Mouse (Mus musculus) liver, embryonic 11.5 days (tissue): ENCODE measurements around the gene Smg6. TPM values are rescaled to one million over a fixed set of nuclear protein-coding genes. Genes with fewer than 3 reads are reported as not detected.
A peak's percentile ranks its signal among the peaks of the same experiment; 100 is the strongest.

ENCODE experiments used
- ATAC-seq: fragments of 200-750 bp; cut with Nextera tagmentation; replicated peaks from 2 replicates; pipeline ENCODE4 v1.8.0; 2017; ENCODE audit warnings: moderate number of reproducible peaks, mild to moderate bottlenecking, moderate TSS enrichment, moderate library complexity; ENCODE audit not compliant: low FRiP score
- DNase-seq: peaks from one replicate; pipeline ENCODE4 v3.0.0-alpha.2; 2017; ENCODE audit warnings: low spot score
- H3K27ac ChIP-seq: fragments of 300-500 bp; sonication (generic); 2 replicates; pipeline ENCODE4 v1.5.1; 2014; ENCODE audit warnings: mild to moderate bottlenecking, low read depth, low read length, control low read depth
- H3K27me3 ChIP-seq: fragments of 300-500 bp; sonication (generic); replicated peaks from 2 replicates; pipeline ENCODE4 v1.6.1; 2014; ENCODE audit warnings: low read length, mixed read lengths; ENCODE audit not compliant: control insufficient read depth, insufficient read depth
- H3K36me3 ChIP-seq: fragments of 300-500 bp; sonication (generic); 2 replicates; pipeline ENCODE4 v1.6.1; 2014; ENCODE audit warnings: mild to moderate bottlenecking, low read length, moderate library complexity, mixed read lengths; ENCODE audit not compliant: control insufficient read depth, insufficient read depth
- H3K4me1 ChIP-seq: fragments of 300-500 bp; sonication (generic); replicated peaks from 2 replicates; pipeline ENCODE4 v1.6.1; 2014; ENCODE audit warnings: low read length, mixed read lengths; ENCODE audit not compliant: control insufficient read depth, insufficient read depth
- H3K4me2 ChIP-seq: fragments of 300-500 bp; sonication (generic); 2 replicates; pipeline ENCODE4 v1.6.1; 2014; ENCODE audit warnings: mild to moderate bottlenecking, control low read depth, moderate library complexity
- H3K4me3 ChIP-seq: fragments of 300-500 bp; sonication (generic); 2 replicates; pipeline ENCODE4 v1.5.1; 2014; ENCODE audit warnings: low read depth, low read length, control low read depth
- H3K9ac ChIP-seq: fragments of 300-500 bp; sonication (generic); 2 replicates; pipeline ENCODE4 v1.6.1; 2014; ENCODE audit warnings: low read depth, low read length, control low read depth
- H3K9me3 ChIP-seq: fragments of 300-500 bp; sonication (generic); 2 replicates; pipeline ENCODE4 v1.6.1; 2016; ENCODE audit warnings: low read length, inconsistent platforms, mixed read lengths; ENCODE audit not compliant: control insufficient read depth
- WGBS: fragments of 180-500 bp; shearing (Covaris S2); extraction: QIAGEN DNeasy Blood & Tissue Kit; methylation state at CpG from one replicate; pipeline ENCODE4 v1.1.7; 2014; 5-methylcytosine and 5-hydroxymethylcytosine counted together
- polyA plus RNA-seq: library from polyadenylated mRNA; unstranded; fragments of >200 nt; fragmentation: Nextera tagmentation; extraction: Ambion mirVana; gene quantifications from 2 replicates; pipeline ENCODE4 v1.2.1, GENCODE M21; 2014

Gene Smg6
- polyA plus RNA-seq, 1 experiment from 2014 or later, result 12.4 TPM

GRCm38 (mm10) chr11:75192336-75193214 lies 267.0 kb downstream of the Smg6 start:
- Histone ChIP-seq H3K27me3 (peaks cover 48% of the 10 kb centered on the region), H3K4me3 (peak overlapping the region; percentile 57), H3K36me3 (no peaks in the 10 kb centered on the region), H3K4me2 (peak overlapping the region; percentile 87), H3K27ac (no peak overlapping the region), H3K9me3 (no peaks in the 10 kb centered on the region), H3K4me1 (peaks cover 37% of the 10 kb centered on the region), H3K9ac (no peak overlapping the region)
- ATAC-seq (peak; percentile 37), DNase-seq (peak; percentile 78)
- WGBS, result 24% methylated on average over 13 of the region's 13 CpGs

DNA sequence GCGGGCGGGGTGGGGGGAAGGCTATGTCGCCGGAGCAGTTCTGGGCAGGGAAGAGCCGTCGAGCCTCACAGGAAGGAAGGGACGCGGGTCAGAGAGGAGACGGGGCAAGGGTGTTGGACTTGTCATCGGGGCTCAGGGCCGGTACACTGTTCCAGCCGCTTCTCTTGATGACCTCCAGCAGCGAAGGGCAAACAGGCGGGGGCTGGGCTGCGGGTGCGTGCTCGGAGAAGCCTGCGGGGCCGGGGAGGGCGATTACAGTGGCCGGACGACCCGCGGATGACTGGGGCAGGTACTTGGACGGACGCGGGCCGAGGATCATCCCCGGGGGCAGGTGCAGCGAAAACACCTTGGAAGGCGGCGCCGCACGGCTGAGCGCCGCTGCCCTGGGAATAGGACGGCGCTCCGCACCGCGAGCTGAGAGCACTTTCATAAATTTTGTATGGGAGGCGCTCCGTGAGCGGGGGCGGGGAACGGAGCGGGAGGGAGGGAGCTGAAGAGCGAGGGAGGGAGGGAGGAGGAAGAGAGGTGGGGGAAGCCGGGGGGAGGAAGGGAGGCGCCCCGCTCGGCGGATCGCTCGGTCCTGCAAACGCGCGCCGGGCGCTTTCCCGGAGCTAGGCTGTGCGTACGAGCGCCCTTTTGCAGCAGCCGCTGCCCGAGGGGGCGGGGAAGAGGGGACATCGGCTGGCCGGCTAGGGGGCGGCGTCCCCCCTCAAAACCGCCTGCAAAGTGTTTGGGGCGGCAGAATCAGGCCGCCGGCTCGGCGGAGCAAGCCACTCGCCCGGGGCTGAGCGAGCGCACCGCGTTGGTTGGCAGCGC lies 267.8 kb downstream of the Smg6 start, which contains the start of gene Rtn4rl1:
Rtn4rl1 (plus strand) TSS at position 528 of the 816 bp plus-strand sequence.
- DNase-seq (peak; percentile 60), ATAC-seq (no peak)
- H3K27me3 ChIP-seq, result peaks cover 55% of the 10 kb centered on the region
- H3K9ac ChIP-seq, result peak within 1 kb of the TSS; percentile 40
- peaks cover 37% of the 10 kb centered on the region for H3K4me1 ChIP-seq
- H3K4me3 ChIP-seq, result peak within 1 kb of the TSS; percentile 57
- no peak within 1 kb of the TSS for H3K27ac ChIP-seq
- peak within 1 kb of the TSS; percentile 87 for H3K4me2 ChIP-seq
- no peaks in the 10 kb centered on the region for H3K36me3 ChIP-seq
- WGBS, result 2% methylated on average over 81 of the region's 84 CpGs
- no peaks in the 10 kb centered on the region for H3K9me3 ChIP-seq

GRCm38 (mm10) chr11:75194121-75194849 lies 268.7 kb downstream of the Smg6 start:
- peak overlapping the region; percentile 87 for H3K4me2 ChIP-seq
- H3K36me3 ChIP-seq, result no peaks in the 10 kb centered on the region
- no peak overlapping the region for H3K27ac ChIP-seq
- ATAC-seq (no peak), DNase-seq (peak; percentile 54)
- peaks cover 58% of the 10 kb centered on the region for H3K27me3 ChIP-seq
- peaks cover 32% of the 10 kb centered on the region for H3K4me1 ChIP-seq
- WGBS, result 1% methylated on average over 52 of the region's 52 CpGs
- no peaks in the 10 kb centered on the region for H3K9me3 ChIP-seq
- peak overlapping the region; percentile 57 for H3K4me3 ChIP-seq
- peak overlapping the region; percentile 40 for H3K9ac ChIP-seq

DNA sequence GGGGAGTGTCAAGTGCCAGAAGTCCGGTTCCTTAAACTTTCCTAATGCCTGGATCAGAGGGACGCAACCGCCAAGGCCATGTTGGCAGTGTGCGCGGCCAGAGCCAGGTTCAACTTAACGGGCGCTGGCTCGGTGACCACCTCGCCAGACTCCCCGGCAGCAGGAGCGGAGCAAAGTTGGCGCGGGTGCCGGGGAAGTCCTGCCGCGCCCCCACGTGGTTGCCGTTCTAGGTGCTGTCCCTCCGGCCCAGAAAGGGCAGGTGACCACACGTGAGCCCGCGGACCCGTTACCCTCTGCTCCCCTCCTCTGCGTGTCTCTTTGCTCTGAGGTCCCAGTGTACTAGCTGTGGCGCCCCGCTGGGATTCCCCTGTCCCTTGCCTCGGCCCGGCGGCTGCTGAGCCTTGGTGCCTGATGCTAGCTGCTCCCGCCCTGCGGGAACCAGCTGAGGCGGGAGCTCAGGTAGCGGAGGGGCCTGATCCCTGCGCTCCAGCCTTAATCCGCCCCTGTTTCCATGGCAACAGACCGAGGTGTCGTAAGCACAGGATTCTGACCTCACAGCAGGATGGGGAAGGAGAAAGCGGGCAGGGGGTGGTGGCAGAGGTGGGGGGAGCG lies 269.3 kb downstream of the Smg6 start:
- Histone ChIP-seq H3K27me3 (peaks cover 58% of the 10 kb centered on the region), H3K36me3 (no peaks in the 10 kb centered on the region), H3K4me3 (peak overlapping the region; percentile 57), H3K4me1 (peaks cover 28% of the 10 kb centered on the region), H3K9me3 (no peaks in the 10 kb centered on the region), H3K27ac (no peak overlapping the region), H3K4me2 (peak overlapping the region; percentile 87), H3K9ac (peak overlapping the region; percentile 20; the same call in 1 of the 2 replicates)
- peak; percentile 53 for DNase-seq
- 2% methylated on average over 39 of the region's 39 CpGs for WGBS
- no peak for ATAC-seq

DNA sequence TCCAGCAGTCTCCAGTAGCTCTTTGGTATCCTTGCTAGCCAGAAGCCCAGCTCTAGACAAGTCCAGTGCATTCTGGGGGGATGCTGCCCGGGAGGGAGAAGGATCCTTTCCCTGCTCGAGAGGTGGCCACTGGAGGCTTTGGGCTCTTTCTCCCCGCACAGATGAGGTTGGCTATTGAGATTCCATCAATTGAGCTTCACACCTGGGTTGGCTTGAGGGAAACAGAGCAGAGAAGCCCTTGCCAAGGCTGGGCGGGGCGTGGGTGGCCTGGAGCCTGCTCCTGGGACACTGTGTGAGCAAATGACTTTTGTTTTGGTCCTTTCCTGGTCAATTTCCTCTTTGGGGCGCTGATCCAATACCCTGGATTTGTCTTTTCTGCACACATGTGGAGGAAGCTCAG lies 270.5 kb downstream of the Smg6 start:
- H3K27ac ChIP-seq, result no peak overlapping the region
- no peak overlapping the region for H3K4me2 ChIP-seq
- no peak overlapping the region for H3K4me3 ChIP-seq
- H3K9me3 ChIP-seq, result no peaks in the 10 kb centered on the region
- peaks cover 23% of the 10 kb centered on the region for H3K4me1 ChIP-seq
- DNase-seq (no peak), ATAC-seq (no peak)
- no peaks in the 10 kb centered on the region for H3K36me3 ChIP-seq
- 57% methylated on average over 6 of the region's 6 CpGs for WGBS
- H3K9ac ChIP-seq, result no peak overlapping the region
- peaks cover 58% of the 10 kb centered on the region for H3K27me3 ChIP-seq

- peaks cover 35% of the 10 kb centered on the region for H3K4me1 ChIP-seq
- no peaks in the 10 kb centered on the region for H3K9me3 ChIP-seq
- DNase-seq (no peak), ATAC-seq (no peak)
- no peak overlapping the region for H3K4me3 ChIP-seq
- H3K36me3 ChIP-seq, result no peaks in the 10 kb centered on the region
- WGBS, result 28% methylated on average over 7 of the region's 7 CpGs
- no peak overlapping the region for H3K27ac ChIP-seq
- no peak overlapping the region for H3K4me2 ChIP-seq
- H3K9ac ChIP-seq, result no peak overlapping the region
- peaks cover 57% of the 10 kb centered on the region for H3K27me3 ChIP-seq
Observed at GRCm38 (mm10) chr11:75197956-75198355, 272.3 kb downstream of the Smg6 start.

DNA sequence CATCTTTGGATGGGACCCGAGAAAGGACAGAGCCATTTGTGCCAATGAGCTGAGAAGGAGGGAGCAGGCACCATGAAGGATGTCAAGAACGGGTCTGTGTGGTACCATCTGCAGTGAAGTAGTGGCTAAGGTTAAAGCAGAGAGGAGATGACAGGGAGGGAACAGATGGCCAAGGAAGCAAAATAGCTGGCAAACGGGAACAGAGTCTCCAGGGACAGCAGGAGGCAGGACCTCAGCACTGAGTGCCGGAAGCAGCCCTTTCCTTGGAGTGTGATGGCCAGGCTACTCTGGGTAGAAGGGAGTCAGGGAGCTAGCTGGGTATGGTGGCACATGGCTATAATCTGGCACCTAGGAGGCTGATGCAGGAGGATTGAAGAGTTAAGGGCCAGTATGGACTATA lies 273.2 kb downstream of the Smg6 start:
- DNase-seq (no peak), ATAC-seq (no peak)
- Histone ChIP-seq H3K4me3 (no peak overlapping the region), H3K9me3 (no peaks in the 10 kb centered on the region), H3K27me3 (peaks cover 48% of the 10 kb centered on the region), H3K9ac (no peak overlapping the region), H3K4me2 (no peak overlapping the region), H3K27ac (no peak overlapping the region), H3K36me3 (no peaks in the 10 kb centered on the region), H3K4me1 (peaks cover 28% of the 10 kb centered on the region)
- WGBS, result 75% methylated on average over 4 of the region's 4 CpGs

GRCm38 (mm10) chr11:75199951-75200350 lies 274.3 kb downstream of the Smg6 start:
- Histone ChIP-seq H3K9me3 (no peaks in the 10 kb centered on the region), H3K9ac (no peak overlapping the region), H3K27me3 (peaks cover 37% of the 10 kb centered on the region), H3K4me3 (no peak overlapping the region), H3K4me2 (no peak overlapping the region), H3K27ac (no peak overlapping the region), H3K36me3 (no peaks in the 10 kb centered on the region), H3K4me1 (peaks cover 24% of the 10 kb centered on the region)
- ATAC-seq (no peak), DNase-seq (no peak)
- 70% methylated on average over 5 of the region's 5 CpGs for WGBS
